Mouse (Mus musculus): ENCODE results near the gene Rhobtb1. TPM values are rescaled to one million over a fixed set of nuclear protein-coding genes. Genes with fewer than 3 reads are reported as not detected.

Rhobtb1 gene
- total and polyA plus RNA-seq, 2 experiments from 2014 or later = 29.9 to 38.4 TPM

DNA sequence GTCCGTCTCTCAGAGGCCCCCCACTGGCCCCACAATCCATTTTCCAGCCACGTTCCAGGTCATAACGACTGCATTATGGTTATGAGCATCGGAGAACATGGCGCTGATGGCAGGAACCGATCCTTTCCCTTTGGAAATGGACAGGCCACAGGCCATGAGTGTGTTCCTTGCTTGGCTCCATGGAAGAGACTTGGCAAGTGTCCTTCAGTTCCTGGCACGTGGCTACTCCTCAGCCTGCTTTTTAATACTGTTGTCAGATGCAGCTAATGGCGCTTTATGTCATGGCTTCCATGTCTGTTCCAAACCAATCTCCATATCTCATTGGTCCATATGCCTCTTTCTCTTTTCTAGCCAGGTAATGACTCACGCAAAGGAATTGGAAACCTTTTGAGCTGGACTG is 86.5 kb downstream of the Rhobtb1 start:
- TF ChIP-seq EP300 (IDR thresholded peaks at IDR 0.05; ENCODE audit: low read depth) (no peak), CTCF (IDR thresholded peaks at IDR 0.05; ENCODE audit: low read depth) (no peak)
- H3K27ac ChIP-seq (ENCODE audit: low read depth) = no peak overlapping the region
- ATAC-seq (ENCODE audit: insufficient read depth, low read depth) (no peak), DNase-seq (ENCODE audit: low spot score) (no peak)
- 90% methylated on average over 9 of the region's 9 CpGs for WGBS
- H3K4me3 ChIP-seq (ENCODE audit: low read depth, low read length) = no peak overlapping the region
- no peak overlapping the region for H3K4me2 ChIP-seq (ENCODE audit: low read depth, low read length)
- 0 out of 2 replicates have a peak, but pooled peaks cover 15% of the 10 kb centered on the region for H3K36me3 ChIP-seq (replicated peaks; ENCODE audit: control insufficient read depth, insufficient read depth, low read length)
- no peaks in the 10 kb centered on the region for H3K4me1 ChIP-seq (ENCODE audit: control insufficient read depth, insufficient read depth)
- no peaks in the 10 kb centered on the region for H3K9me3 ChIP-seq (replicated peaks; ENCODE audit: control insufficient read depth, low read length)
- H3K27me3 ChIP-seq (ENCODE audit: control insufficient read depth, insufficient read depth, low read length) = no peaks in the 10 kb centered on the region
- H3K9ac ChIP-seq (replicated peaks; ENCODE audit: low read depth, low read length) = no peak overlapping the region

- no peaks in the 10 kb centered on the region for H3K4me1 ChIP-seq (ENCODE audit: control insufficient read depth, insufficient read depth)
- WGBS = 79% methylated on average over 6 of the region's 6 CpGs
- H3K36me3 ChIP-seq (replicated peaks; ENCODE audit: control insufficient read depth, insufficient read depth, low read length) = 0 out of 2 replicates have a peak, but pooled peaks cover 15% of the 10 kb centered on the region
- H3K4me2 ChIP-seq (ENCODE audit: low read depth, low read length) = no peak overlapping the region
- no peak for TF ChIP-seq CTCF (IDR thresholded peaks at IDR 0.05; ENCODE audit: low read depth)
- TF ChIP-seq EP300 (IDR thresholded peaks at IDR 0.05; ENCODE audit: low read depth) = no peak
- no peak for ATAC-seq (ENCODE audit: insufficient read depth, low read depth)
- no peaks in the 10 kb centered on the region for H3K27me3 ChIP-seq (ENCODE audit: control insufficient read depth, insufficient read depth, low read length)
- no peak overlapping the region for H3K4me3 ChIP-seq (ENCODE audit: low read depth, low read length)
- no peak for DNase-seq (ENCODE audit: low spot score)
- no peaks in the 10 kb centered on the region for H3K9me3 ChIP-seq (replicated peaks; ENCODE audit: control insufficient read depth, low read length)
- H3K27ac ChIP-seq (ENCODE audit: low read depth) = no peak overlapping the region
- H3K9ac ChIP-seq (replicated peaks; ENCODE audit: low read depth, low read length) = no peak overlapping the region
Measured at GRCm38 (mm10) chr10:69238311-69238710, 87.1 kb downstream of the Rhobtb1 start.

DNA sequence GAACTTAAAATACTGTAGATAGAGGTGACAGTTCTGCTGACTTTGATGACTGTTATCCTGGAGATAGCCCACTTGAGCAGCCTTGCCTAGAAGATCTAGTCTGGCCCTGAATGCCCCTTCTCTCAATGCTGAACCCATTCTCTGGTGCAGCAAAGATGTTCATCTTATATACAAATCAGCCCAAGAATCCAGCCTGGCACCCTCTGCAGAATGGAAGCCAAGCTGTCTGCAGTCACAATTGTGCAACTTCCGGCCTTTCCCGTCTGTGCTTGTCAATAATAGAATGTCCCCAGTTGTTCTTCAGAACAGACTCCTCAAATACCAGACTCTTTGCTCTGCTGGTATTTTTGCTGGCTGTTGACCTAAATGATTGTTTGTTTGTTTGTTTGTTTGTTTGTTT is 89.3 kb downstream of the Rhobtb1 start:
- WGBS = 79% methylated on average over 2 of the region's 2 CpGs
- Histone ChIP-seq H3K27ac (ENCODE audit: low read depth) (no peak overlapping the region), H3K4me1 (ENCODE audit: control insufficient read depth, insufficient read depth) (no peaks in the 10 kb centered on the region), H3K4me3 (ENCODE audit: low read depth, low read length) (no peak overlapping the region), H3K9me3 (replicated peaks; ENCODE audit: control insufficient read depth, low read length) (no peaks in the 10 kb centered on the region), H3K36me3 (replicated peaks; ENCODE audit: control insufficient read depth, insufficient read depth, low read length) (0 out of 2 replicates have a peak, but pooled peaks cover 15% of the 10 kb centered on the region), H3K27me3 (ENCODE audit: control insufficient read depth, insufficient read depth, low read length) (no peaks in the 10 kb centered on the region), H3K9ac (replicated peaks; ENCODE audit: low read depth, low read length) (no peak overlapping the region), H3K4me2 (ENCODE audit: low read depth, low read length) (no peak overlapping the region)
- TF ChIP-seq CTCF (IDR thresholded peaks at IDR 0.05; ENCODE audit: low read depth) (no peak), EP300 (IDR thresholded peaks at IDR 0.05; ENCODE audit: low read depth) (no peak)
- ATAC-seq (ENCODE audit: insufficient read depth, low read depth) (no peak), DNase-seq (ENCODE audit: low spot score) (no peak)

DNA sequence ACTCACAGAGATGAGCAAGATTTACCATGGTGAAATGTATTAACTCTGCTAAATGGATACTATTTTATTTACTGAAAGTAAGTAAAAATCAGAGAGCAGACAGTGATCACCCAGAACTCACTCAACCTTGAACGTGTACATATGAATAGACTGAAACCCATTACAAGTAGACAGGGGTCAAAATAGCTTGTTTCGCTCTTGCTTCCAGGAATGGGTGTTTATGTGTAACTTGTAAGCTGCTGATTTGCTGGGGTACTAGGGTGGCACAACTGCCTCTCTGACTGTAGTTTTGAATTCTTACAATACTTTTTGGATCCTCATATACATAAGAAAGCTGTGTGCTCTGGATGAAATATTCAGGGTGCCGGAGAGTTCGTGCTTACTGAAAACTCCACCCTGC is 93.9 kb downstream of the Rhobtb1 start:
- no peak for DNase-seq (ENCODE audit: low spot score)
- 85% methylated on average over 4 of the region's 4 CpGs for WGBS

GRCm38 (mm10) chr10:69245906-69246668 is 94.9 kb downstream of the Rhobtb1 start:
- H3K4me2 ChIP-seq (ENCODE audit: low read depth, low read length) = no peak overlapping the region
- H3K36me3 ChIP-seq (replicated peaks; ENCODE audit: control insufficient read depth, insufficient read depth, low read length) = peaks cover 20% of the 10 kb centered on the region
- no peaks in the 10 kb centered on the region for H3K27me3 ChIP-seq (ENCODE audit: control insufficient read depth, insufficient read depth, low read length)
- no peak overlapping the region for H3K9ac ChIP-seq (replicated peaks; ENCODE audit: low read depth, low read length)
- ATAC-seq (ENCODE audit: insufficient read depth, low read depth) (no peak), DNase-seq (ENCODE audit: low spot score) (no peak)
- 78% methylated on average over 10 of the region's 10 CpGs for WGBS
- no peaks in the 10 kb centered on the region for H3K9me3 ChIP-seq (replicated peaks; ENCODE audit: control insufficient read depth, low read length)
- no peak overlapping the region for H3K27ac ChIP-seq (ENCODE audit: low read depth)
- H3K4me3 ChIP-seq (ENCODE audit: low read depth, low read length) = no peak overlapping the region
- TF ChIP-seq CTCF (IDR thresholded peaks at IDR 0.05; ENCODE audit: low read depth) (no peak), EP300 (IDR thresholded peaks at IDR 0.05; ENCODE audit: low read depth) (no peak)
- no peaks in the 10 kb centered on the region for H3K4me1 ChIP-seq (ENCODE audit: control insufficient read depth, insufficient read depth)

More for the DNA sequence above, 93.9 kb downstream of the Rhobtb1 start:
- ATAC-seq (ENCODE audit: insufficient read depth, low read depth) = no peak
- Histone ChIP-seq H3K27ac (ENCODE audit: low read depth) (no peak overlapping the region), H3K4me1 (ENCODE audit: control insufficient read depth, insufficient read depth) (no peaks in the 10 kb centered on the region), H3K36me3 (replicated peaks; ENCODE audit: control insufficient read depth, insufficient read depth, low read length) (peaks cover 14% of the 10 kb centered on the region; the same call in 1 of the 2 replicates), H3K27me3 (ENCODE audit: control insufficient read depth, insufficient read depth, low read length) (no peaks in the 10 kb centered on the region), H3K4me3 (ENCODE audit: low read depth, low read length) (no peak overlapping the region), H3K9ac (replicated peaks; ENCODE audit: low read depth, low read length) (no peak overlapping the region), H3K9me3 (replicated peaks; ENCODE audit: control insufficient read depth, low read length) (no peaks in the 10 kb centered on the region), H3K4me2 (ENCODE audit: low read depth, low read length) (no peak overlapping the region)
- TF ChIP-seq CTCF (IDR thresholded peaks at IDR 0.05; ENCODE audit: low read depth) = no peak
- no peak for TF ChIP-seq EP300 (IDR thresholded peaks at IDR 0.05; ENCODE audit: low read depth)
